Mouse (Mus musculus) kidney, postnatal 25 days (tissue): ENCODE results near the gene Fam193b.
A peak's percentile ranks its signal among the peaks of the same experiment; 100 is the strongest.
"Not testable (repeated sequence)": the region's sequence is repeated elsewhere in the genome, so short reads cannot be mapped to it uniquely, and the experiment has no call there.

Experiments used
- DNase-seq, 2 experiments: peaks; one replicate each; pipeline ENCODE4 v3.0.0; 2021; ENCODE audit warnings: mixed read lengths in 2 of 2

Gene Fam193b

DNA sequence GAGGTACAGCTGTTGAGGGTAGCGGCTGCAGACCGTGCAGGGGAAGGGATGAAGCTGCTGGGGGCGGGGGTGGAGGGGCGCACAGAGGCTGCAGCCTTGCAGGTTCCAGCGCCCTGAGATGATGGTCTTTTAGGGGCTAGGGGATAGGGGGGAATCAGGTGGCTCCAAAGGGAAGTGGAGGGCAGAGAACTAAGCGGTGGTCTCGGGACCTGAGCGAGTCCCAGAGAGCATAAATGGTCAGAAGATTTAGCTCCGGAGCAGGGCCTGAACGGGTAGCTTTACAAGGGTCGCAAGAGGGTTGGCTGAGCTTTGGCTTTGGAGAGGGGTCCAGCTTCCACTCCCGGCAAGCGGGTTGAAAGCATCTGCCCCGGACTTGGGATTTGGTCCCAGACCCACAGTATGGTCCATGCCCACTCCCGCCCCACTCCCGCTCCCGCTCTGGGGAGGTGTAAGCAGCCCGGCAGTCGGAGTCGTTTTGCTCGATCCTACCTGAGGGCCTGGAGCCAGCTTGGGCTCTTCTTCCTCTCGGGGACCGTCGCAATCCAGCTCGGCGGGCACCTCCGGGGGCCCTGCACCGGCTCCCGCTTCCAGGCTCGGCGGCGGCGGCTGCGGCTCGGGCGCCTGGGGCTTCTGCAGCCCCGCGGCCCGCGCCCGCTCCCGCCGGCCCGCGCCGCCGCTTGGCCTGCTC, 490 bp downstream of the Fam193b start:
- DNase-seq: peak; percentile 28 to 64

GRCm38 (mm10) chr13:55569726-55570285, 1.1 kb downstream of the Fam193b start:
- peak in 1 of 2 experiments; percentile 9 for DNase-seq

GRCm38 (mm10) chr13:55568524-55568923, 2.4 kb downstream of the Fam193b start:
- DNase-seq: not testable (repeated sequence)

DNA sequence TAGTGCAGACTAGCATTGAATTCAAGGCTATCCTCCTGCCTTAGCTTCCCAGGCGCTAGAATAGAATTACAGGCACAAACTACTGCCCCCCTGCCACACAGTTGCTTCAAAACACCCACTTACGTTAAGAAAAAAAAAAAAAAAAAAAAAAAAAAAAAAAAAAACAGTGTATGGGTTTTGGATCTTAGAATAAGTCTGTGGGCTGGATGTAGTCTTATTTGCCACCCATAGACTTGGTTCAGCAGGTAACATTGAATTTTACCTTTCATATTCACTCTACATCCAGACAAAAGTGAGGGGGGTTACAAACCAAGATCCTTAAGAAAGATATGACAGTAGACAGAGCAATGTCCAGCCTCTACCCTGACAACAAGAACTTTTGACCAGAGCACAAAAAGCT, 3.0 kb downstream of the Fam193b start:
- DNase-seq: no peak

DNA sequence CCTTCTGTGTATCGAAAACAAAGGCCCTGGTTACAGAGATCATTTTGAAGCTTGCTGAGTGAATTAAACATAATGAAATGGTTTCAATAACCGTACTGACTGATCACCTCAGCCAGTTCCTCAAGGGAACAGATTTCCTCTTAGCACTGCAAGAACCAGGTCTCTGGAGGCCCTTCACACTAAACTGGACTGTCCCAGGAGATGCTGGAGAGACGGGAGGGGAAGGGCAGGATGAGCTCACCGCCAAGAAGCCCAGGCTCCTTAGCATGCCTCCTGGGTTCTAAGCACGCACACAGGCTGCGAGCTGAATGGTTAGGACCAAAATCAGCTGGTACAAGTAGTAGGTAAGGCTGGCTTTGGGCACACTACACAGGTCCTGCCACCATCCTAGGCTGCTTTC, 3.9 kb downstream of the Fam193b start:
- DNase-seq: no peak

- no peak for DNase-seq
Observed at GRCm38 (mm10) chr13:55563266-55563879, 7.5 kb downstream of the Fam193b start.

DNA sequence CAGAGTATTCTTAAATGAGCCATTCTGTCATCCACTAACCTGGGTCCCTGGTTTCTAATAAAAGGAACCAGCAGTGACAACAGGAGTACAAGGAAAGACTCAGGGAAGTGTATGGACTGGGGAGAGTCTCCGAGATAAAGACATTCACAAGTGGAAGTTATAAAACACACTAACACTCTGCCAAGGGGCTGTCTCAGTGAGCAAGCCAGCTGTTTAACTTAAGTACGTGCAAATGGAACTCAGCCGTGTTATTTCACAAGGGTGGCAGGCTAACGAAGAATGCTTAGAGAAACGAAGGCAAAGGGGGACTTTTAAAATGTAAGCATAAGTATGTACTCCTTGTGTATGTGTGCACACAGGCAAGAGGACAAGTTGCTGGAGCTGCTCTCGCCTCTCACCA, 13.4 kb downstream of the Fam193b start:
- DNase-seq: no peak

GRCm38 (mm10) chr13:55555921-55556320, 15.0 kb downstream of the Fam193b start:
- no peak for DNase-seq

DNA sequence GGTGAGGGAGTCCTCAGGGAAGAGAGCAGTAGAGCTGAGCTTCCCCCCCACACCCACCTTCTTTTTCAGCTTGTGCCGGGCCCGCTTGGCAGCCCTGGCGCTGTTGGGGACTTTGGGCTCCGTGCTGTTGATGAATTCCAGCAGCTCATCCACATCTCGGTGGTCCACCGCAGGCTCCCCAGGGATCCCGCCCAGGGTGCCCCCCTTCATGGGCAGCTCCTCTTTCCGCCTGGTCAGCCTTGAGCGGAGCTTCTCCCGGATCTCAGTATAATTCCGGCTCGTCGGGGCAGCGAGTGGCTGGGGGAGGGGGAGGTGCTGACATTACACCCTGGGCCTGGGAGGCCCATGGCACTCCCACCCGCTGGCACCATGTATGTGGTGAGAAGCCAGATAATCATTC, 21.9 kb downstream of the Fam193b start:
- DNase-seq: no peak

GRCm38 (mm10) chr13:55548426-55548825, 22.5 kb downstream of the Fam193b start:
- no peak for DNase-seq

DNA sequence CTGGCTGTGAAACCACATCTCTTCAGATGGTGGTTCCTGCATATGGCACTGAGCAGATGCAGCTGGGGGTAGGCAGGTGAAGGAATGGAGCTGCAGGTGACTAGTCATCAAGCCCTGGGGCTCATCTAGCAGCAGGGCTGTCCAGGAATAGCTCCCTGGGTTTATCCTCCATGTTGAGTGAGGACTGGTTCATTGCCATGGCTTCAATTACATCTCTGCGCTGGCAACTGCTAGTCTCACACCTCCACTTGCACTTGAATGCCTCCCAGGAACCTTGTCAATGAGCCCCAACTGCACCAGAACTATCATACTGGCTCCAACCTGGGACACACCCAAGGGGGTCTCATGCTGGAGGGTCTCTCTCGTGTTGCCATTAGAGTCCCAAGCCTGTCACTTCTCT, 23.0 kb downstream of the Fam193b start:
- DNase-seq: no peak

DNA sequence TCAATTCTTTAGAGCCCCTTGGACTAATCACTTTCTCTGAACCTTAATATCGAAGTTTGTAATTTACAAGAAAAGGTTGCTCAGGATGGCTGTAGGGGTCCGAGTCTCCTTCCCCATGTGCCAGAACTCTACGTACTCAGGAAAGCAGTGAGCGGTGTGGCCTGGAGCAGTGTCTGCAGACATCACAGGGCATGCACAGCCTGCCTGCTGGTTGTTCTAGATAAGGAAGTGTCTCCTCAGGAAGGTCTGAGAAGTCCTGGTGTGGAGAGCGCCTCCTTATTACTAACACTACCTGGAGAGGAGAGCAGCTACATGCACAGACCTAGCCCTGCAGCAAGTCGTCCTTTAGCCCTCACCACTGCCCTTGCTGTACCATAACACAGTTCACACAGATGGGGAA, 26.1 kb downstream of the Fam193b start:
- no peak for DNase-seq

GRCm38 (mm10) chr13:55543447-55543846, 27.5 kb downstream of the Fam193b start:
- no peak for DNase-seq

DNA sequence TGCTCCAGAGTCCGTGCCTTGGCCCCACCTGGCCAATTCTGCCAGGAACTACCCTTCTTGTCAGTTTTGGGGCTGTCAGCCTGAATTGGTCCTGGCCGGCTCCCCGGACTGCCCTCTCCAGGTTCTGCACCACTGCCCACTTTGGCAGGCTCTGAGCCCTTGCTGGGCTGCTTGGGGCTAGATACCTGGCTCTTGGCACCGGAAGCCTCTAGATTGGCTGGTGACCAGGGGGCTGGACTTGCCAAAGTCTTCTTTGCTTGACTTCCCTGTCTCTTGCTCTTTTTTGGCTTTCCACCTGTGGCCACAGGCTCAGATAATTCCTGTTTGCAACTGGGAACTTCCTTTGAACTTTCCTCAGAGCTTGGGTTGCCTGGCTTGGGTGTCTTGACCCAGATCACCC, 28.0 kb downstream of the Fam193b start:
- peak; percentile 96 for DNase-seq

DNA sequence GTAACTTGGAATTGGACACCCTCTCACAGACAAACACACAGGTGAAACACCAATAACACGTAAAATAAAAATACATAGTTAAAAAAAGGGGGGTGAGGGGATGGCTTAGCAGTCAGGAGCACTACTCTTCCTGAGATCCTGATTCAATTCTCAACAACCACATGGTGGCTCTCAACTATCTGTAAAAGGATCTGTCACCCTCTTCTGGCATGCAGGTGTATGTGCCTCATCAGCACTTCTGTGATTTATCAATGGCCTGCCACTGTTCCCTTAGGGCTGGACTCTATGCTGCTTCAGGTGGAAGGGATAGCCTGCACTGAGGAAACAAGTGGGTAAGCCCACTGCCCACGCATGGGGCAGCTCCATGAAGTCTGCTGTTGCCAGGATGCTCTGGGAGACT, 30.0 kb downstream of the Fam193b start:
- DNase-seq: peak; percentile 49 to 52

DNA sequence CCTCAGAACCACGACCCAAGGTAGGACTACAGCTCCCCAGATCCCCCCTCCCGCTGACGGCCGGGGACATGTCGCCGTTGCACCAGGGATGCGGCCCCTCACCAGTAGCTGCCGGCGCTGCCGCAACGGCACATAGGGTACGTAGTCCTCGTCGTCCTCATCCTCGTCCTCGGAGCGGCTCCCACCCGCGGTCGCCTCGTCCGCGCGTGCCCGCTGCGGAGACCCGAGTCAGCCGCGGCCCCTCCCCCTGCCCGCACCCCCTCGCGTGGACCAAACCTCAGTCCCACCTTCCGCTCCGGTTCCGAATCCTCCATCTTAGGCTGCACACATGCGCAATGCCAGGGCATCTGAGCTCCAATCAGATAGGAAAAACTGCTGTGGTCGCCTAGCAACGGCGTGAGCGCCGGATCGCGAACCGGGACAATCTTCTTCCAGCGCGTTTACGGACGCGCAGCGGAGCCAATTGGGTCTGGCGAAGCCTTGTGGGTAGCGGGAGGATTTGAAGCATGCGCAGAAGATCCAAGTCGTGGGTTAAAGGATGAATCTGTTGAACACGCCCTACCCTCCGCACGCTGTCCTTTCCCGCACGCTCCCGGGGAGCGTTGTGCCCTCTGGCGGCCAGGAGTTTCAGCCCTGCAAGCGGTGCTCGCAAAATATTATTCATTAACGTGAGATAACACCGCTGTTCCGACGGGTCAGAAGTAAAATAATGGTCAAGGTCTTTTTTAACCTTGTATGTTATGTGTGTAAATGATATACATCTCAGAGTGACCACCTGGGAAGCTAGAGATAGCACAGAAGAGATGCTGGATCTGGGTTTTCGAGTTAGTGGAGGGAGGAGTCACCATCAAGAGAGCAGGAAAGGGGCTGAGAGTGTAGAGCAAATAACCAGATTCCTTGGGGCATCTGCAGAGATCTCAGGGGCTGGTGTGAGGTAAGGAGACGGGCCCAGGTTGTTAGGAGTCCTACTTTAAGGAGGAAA, 34.4 kb downstream of the Fam193b start, which contains the start of gene Ddx41:
TSS of gene Ddx41 (minus strand) at position 465 of the 982 bp plus-strand sequence.
- DNase-seq: peak; percentile 98 to 99

DNA sequence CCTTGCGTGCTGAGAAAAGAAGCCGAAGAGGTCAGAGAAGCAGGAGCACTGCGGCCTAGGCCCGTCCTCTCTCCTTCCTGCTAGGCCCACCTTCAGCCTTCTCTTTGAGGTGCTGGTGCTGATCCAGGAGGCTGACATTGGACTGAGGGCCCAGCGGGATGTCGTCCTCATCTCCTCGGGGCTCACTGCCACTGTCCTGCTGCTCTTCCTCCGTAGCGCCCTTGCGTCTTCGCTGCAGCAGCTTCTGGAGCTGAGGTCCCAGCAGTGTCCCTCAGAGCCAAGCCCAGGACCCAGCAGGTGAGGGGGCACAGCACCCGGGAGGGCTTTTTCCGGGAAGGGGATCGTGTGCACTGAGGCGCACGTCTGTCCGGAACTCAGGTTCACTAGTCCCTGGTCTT, 35.1 kb downstream of the Fam193b start:
- peak in 1 of 2 experiments; percentile 40 for DNase-seq

DNA sequence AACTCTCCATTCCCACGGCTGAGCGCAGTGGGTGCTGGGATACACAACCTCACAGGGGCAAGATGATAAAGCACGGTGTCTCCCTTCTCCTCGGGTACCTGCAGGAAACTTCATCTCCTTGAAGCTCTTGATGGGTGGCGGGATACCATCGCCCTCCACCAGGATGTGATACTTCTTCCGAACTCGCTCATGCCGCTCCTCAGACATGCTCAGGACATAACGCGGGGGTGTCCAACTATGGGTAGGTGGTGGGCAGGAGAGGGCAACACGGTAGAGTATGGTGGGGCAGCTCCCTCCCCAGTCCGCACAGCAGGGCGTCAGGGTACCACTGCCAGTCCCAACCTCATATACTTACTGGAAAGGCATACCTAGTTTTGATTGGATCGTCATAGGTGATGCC, 35.7 kb downstream of the Fam193b start:
- DNase-seq: no peak

- peak in 1 of 2 experiments; percentile 39 for DNase-seq
Observed at GRCm38 (mm10) chr13:55529198-55529915, 41.6 kb downstream of the Fam193b start, which contains the start of gene Dok3. Gene Dok3 (minus strand): TSS chr13:55529296.

GRCm38 (mm10) chr13:55527834-55528772, 42.8 kb downstream of the Fam193b start:
- no peak for DNase-seq

DNA sequence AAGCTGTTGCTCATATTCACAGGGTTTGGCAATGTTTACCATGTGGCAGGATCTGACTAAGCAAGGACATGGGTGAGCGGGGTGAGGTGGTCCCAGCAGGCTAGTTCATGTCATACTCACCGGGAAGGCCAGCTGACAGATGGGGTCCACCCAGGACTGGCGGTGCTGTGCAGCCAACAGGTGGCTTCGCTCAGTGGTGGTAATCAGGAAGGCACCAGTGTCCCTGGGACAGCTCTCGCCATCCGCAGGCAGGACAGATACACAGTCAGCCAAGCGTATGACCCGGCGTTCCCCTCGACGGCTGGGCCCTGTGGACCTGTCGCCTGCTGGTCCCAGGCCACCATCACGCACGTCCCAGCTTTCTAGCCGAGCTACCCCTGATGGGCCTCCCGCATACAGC, 43.7 kb downstream of the Fam193b start:
- DNase-seq: no peak
